Mouse (Mus musculus): Measurements from ENCODE around the gene Pcsk7. TPM values are rescaled to one million over a fixed set of nuclear protein-coding genes. Genes with fewer than 3 reads are reported as not detected.

The Pcsk7 gene
- polyA plus RNA-seq, 1 experiment from 2014 or later, result 14.6 TPM

DNA sequence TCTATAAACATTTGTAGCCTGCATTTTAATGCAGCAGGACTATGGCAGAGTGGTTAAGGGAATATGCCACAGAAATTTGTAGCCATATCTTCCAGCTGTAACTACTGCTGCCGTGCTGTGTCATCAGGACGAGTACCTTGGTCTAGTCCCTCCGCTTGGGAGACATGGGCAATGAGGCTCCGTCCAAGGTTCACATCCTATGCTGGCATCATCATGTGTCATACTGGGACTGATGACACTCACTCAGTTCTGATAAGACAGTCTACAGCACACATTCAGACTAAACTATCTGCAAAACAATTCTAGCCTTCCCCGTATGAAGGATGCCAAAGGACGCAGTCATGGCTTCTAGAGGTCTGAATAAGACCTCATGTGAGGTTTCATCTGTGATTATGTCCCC is 57.3 kb downstream of the Pcsk7 start:
- no peaks in the 10 kb centered on the region for H3K9me3 ChIP-seq (ENCODE audit: control insufficient read depth, low read length)
- no peaks in the 10 kb centered on the region for H3K27me3 ChIP-seq (replicated peaks; ENCODE audit: control insufficient read depth, insufficient read depth, low read length)
- H3K4me1 ChIP-seq (replicated peaks; ENCODE audit: control insufficient read depth, insufficient read depth, low read length), result no peaks in the 10 kb centered on the region
- no peak overlapping the region for H3K4me3 ChIP-seq (ENCODE audit: low read depth, low read length)
- 91% methylated on average over 6 of the region's 6 CpGs for WGBS
- no peak overlapping the region for H3K9ac ChIP-seq (ENCODE audit: low read length)
- DNase-seq (ENCODE audit: low spot score) (no peak), ATAC-seq (replicated peaks; ENCODE audit: low FRiP score, low TSS enrichment, low read depth) (no peak)
- peaks cover 69% of the 10 kb centered on the region for H3K36me3 ChIP-seq (ENCODE audit: control insufficient read depth, insufficient read depth, low read length)
- H3K27ac ChIP-seq (ENCODE audit: low read depth), result no peak overlapping the region
- H3K4me2 ChIP-seq (ENCODE audit: low read length), result no peak overlapping the region

- Histone ChIP-seq H3K9ac (ENCODE audit: low read length) (no peak overlapping the region), H3K9me3 (ENCODE audit: control insufficient read depth, low read length) (no peaks in the 10 kb centered on the region), H3K36me3 (ENCODE audit: control insufficient read depth, insufficient read depth, low read length) (peaks cover 59% of the 10 kb centered on the region), H3K4me1 (replicated peaks; ENCODE audit: control insufficient read depth, insufficient read depth, low read length) (peaks cover 12% of the 10 kb centered on the region; the same call in 1 of the 2 replicates), H3K27ac (ENCODE audit: low read depth) (no peak overlapping the region), H3K4me2 (ENCODE audit: low read length) (no peak overlapping the region), H3K4me3 (ENCODE audit: low read depth, low read length) (no peak overlapping the region), H3K27me3 (replicated peaks; ENCODE audit: control insufficient read depth, insufficient read depth, low read length) (no peaks in the 10 kb centered on the region)
- ATAC-seq (replicated peaks; ENCODE audit: low FRiP score, low TSS enrichment, low read depth) (no peak), DNase-seq (ENCODE audit: low spot score) (no peak)
- 87% methylated on average over 2 of the region's 2 CpGs for WGBS
Measured at GRCm38 (mm10) chr9:45976884-45977283, 70.6 kb downstream of the Pcsk7 start.

Small RNA genes within 50 kb of the gene (microRNA-seq; reads per million reads assigned to microRNA genes)
- gene Mir7087, result not detected

Other genes with a start within 250 kb of the Pcsk7 start
- 27.5 and 28.0 TPM in 2 replicates for gene Cep164, start 77.8 kb upstream of the Pcsk7 start, polyA plus RNA-seq (2014; fragmentation: Nextera tagmentation; extraction: Ambion mirVana)
- 26.8 and 28.1 TPM in 2 replicates for gene Bace1, start 67.9 kb upstream of the Pcsk7 start, polyA plus RNA-seq (2014; fragmentation: Nextera tagmentation; extraction: Ambion mirVana)
- 47.2 and 55.1 TPM in 2 replicates for gene Rnf214, start 414 bp downstream of the Pcsk7 start, polyA plus RNA-seq (2014; fragmentation: Nextera tagmentation; extraction: Ambion mirVana)
- gene Tagln, start 29.6 kb downstream of the Pcsk7 start, polyA plus RNA-seq (2014; fragmentation: Nextera tagmentation; extraction: Ambion mirVana), result 443 and 452 TPM in 2 replicates
- 37.9 and 41.2 TPM in 2 replicates for gene Sidt2, start 48.8 kb downstream of the Pcsk7 start, polyA plus RNA-seq (2014; fragmentation: Nextera tagmentation; extraction: Ambion mirVana)
- 156 and 172 TPM in 2 replicates for gene Pafah1b2, start 106.2 kb downstream of the Pcsk7 start, polyA plus RNA-seq (2014; fragmentation: Nextera tagmentation; extraction: Ambion mirVana)
- gene Sik3, start 106.3 kb downstream of the Pcsk7 start, polyA plus RNA-seq (2014; fragmentation: Nextera tagmentation; extraction: Ambion mirVana), result 7.5 and 9.6 TPM in 2 replicates

All from intestine, embryonic 14.5 days (tissue).